Mouse (Mus musculus): Measurements from ENCODE around the gene Wfdc10. TPM values are rescaled to one million over a fixed set of nuclear protein-coding genes. Genes with fewer than 3 reads are reported as not detected.
A peak's percentile ranks its signal among the peaks of the same experiment; 100 is the strongest.

Gene Wfdc10
- total and polyA plus RNA-seq, 3 experiments: not detected

DNA sequence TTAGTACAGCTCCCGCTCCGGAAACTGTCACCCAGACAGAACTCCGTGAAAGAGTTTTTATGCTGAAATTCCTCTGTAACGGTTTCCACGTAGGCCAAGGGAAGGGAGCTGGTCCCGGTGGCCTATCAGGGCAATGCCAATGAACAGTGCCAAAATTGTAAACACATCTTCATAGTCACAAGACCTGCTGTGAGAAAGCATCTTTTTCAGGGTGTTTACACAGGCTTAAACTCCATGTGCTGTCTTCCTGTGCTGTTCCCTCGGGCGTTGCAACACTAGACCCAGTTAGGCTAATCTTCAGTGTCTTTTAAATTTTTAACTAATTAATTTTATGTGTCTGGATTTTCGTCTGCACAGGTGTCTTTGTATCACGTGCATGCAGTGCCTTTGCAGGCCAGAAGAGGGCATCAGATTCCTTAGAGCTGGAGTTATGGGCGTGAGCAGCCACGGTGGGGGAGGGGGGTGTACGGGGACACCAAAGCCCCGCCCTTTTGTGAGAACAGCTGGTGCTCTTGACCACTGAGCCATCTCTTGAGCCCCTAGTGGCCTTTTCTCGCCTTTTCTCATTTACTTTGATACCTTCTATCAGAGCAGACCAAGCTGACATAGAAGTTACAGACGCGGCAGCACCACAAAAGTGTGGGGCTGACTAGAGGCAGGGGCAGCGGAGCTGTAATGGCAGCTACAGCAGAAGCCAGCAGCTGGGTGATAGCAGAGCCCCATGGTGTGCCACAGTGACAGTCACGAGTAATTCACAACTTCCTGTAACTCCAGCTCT, 23.2 kb downstream of the Wfdc10 start:
- H3K27me3 ChIP-seq (replicated peaks): peaks cover 41% of the 10 kb centered on the region
- H3K4me3 ChIP-seq (replicated peaks in 1 of 3; ENCODE audit: low read depth in 2 of 3, low read length in 2 of 3, poor library complexity in 1 of 3): no peak overlapping the region
- in situ Hi-C loops (cut with MboI; ENCODE audit: low pct_ligation_motif_present, low pct_unique_long_range_greater_than_20kb, low sequenced_read_pairs): no loop called here
- peaks cover 4% of the 10 kb centered on the region for H3K9me3 ChIP-seq (replicated peaks; ENCODE audit: low read length)
- no peaks in the 10 kb centered on the region for H3K79me2 ChIP-seq (replicated peaks; ENCODE audit: control insufficient read depth, extremely low read depth, insufficient read depth, poor library complexity, severe bottlenecking)
- peaks cover 5 to 13% of the 10 kb centered on the region in 2 experiments; a peak in 3 of 4 replicates for H3K4me1 ChIP-seq (ENCODE audit: control insufficient read depth in 1 of 2, insufficient read depth in 2 of 2)
- dilution Hi-C loops (cut with MboI; ENCODE audit: extremely low pct_ligation_motif_present, extremely low pct_unique_long_range_greater_than_20kb, low sequenced_read_pairs): no loop called here
- DNase-seq (ENCODE audit: extremely low read depth): peak; percentile 56
- TF ChIP-seq CHD1 (IDR thresholded peaks at IDR 0.05; ENCODE audit: low read depth, low read length) (no peak), RAD21 (IDR thresholded peaks at IDR 0.05; ENCODE audit: low read depth, low read length) (peak; percentile 55), MYC (IDR thresholded peaks at IDR 0.05; ENCODE audit: low read depth, low read length) (peak; percentile 42; the same call in 1 of the 2 replicates), NRF1 (IDR thresholded peaks at IDR 0.05; ENCODE audit: low read depth, low read length) (peak; percentile 8; the same call in 1 of the 2 replicates), CHD2 (IDR thresholded peaks at IDR 0.05; ENCODE audit: low read length) (peak; percentile 69; the same call in 1 of the 2 replicates), JUND (conservative IDR thresholded peaks at IDR 0.05; ENCODE audit: low read depth, low read length) (no peak), RCOR1 (conservative IDR thresholded peaks at IDR 0.05; ENCODE audit: low read depth, low read length) (no peak), UBTF (IDR thresholded peaks at IDR 0.05; ENCODE audit: low read depth, low read length) (no peak), POLR2A (IDR thresholded peaks at IDR 0.05; ENCODE audit: low read depth, low read length) (no peak), JUN (IDR thresholded peaks at IDR 0.05; ENCODE audit: insufficient read depth, low read depth, low read length) (no peak), ZMIZ1 (IDR thresholded peaks at IDR 0.05; ENCODE audit: low read depth, low read length) (no peak), PAX5 (IDR thresholded peaks at IDR 0.05; ENCODE audit: low read length) (no peak), ETS1 (conservative IDR thresholded peaks at IDR 0.05; ENCODE audit: low read depth, low read length) (no peak), SMC3 (IDR thresholded peaks at IDR 0.05; ENCODE audit: low read depth, low read length) (peak; percentile 57), HCFC1 (IDR thresholded peaks at IDR 0.05; ENCODE audit: low read depth, low read length) (no peak), SIN3A (IDR thresholded peaks at IDR 0.05; ENCODE audit: low read length) (no peak), EP300 (IDR thresholded peaks at IDR 0.05; ENCODE audit: low read length) (no peak), MAFK (IDR thresholded peaks at IDR 0.05; ENCODE audit: insufficient replicate concordance, low read length) (no peak), USF1 (IDR thresholded peaks at IDR 0.05; ENCODE audit: low read depth, low read length) (no peak; the same call in 1 of the 2 replicates), ELF1 (IDR thresholded peaks at IDR 0.05; ENCODE audit: low read depth, low read length) (no peak), E2F4 (IDR thresholded peaks at IDR 0.05; ENCODE audit: insufficient replicate concordance, low read depth, low read length) (no peak), ZNF384 (IDR thresholded peaks at IDR 0.05; ENCODE audit: low read depth, low read length) (no peak), ZKSCAN1 (IDR thresholded peaks at IDR 0.05; ENCODE audit: borderline replicate concordance, low read depth, low read length) (no peak), MAZ (IDR thresholded peaks at IDR 0.05; ENCODE audit: low read depth, low read length) (0 out of 2 replicates have a peak, but pooled peaks have one; percentile 52), IRF4 (IDR thresholded peaks at IDR 0.05; ENCODE audit: low read depth, low read length) (no peak), KAT2A (IDR thresholded peaks at IDR 0.05; ENCODE audit: insufficient replicate concordance, low read length) (no peak), USF2 (conservative IDR thresholded peaks at IDR 0.05; ENCODE audit: low read depth, low read length) (no peak), TBP (conservative IDR thresholded peaks at IDR 0.05; ENCODE audit: low read depth, low read length) (no peak), NELFE (IDR thresholded peaks at IDR 0.05; ENCODE audit: low read depth, low read length) (0 out of 2 replicates have a peak, but pooled peaks have one; percentile 16), MAX (IDR thresholded peaks at IDR 0.05; ENCODE audit: low read length) (no peak), MXI1 (IDR thresholded peaks at IDR 0.05; ENCODE audit: low read depth, low read length) (no peak), TCF12 (IDR thresholded peaks at IDR 0.05; ENCODE audit: low read depth, low read length) (peak; percentile 27; the same call in 1 of the 2 replicates), BHLHE40 (IDR thresholded peaks at IDR 0.05; ENCODE audit: low read depth, low read length) (peak; percentile 94), POLR2AphosphoS2 (IDR thresholded peaks at IDR 0.05; ENCODE audit: low read depth, low read length) (no peak), MEF2A (IDR thresholded peaks at IDR 0.05; ENCODE audit: borderline replicate concordance, low read depth, low read length) (no peak), GABPA (IDR thresholded peaks at IDR 0.05; ENCODE audit: insufficient replicate concordance, low read depth, low read length) (no peak), CTCF (conservative IDR thresholded peaks at IDR 0.05 in 1 of 2, IDR thresholded peaks at IDR 0.05 in 1 of 2; ENCODE audit: low read depth in 2 of 2, low read length in 2 of 2) (peak in 1 of 2 experiments; percentile 75; a peak in 3 of 4 replicates), ZC3H11A (IDR thresholded peaks at IDR 0.05; ENCODE audit: low read depth, low read length) (no peak)
- no peak overlapping the region for H3K4me2 ChIP-seq (ENCODE audit: insufficient read depth, low read depth, poor library complexity, severe bottlenecking)
- H3K9ac ChIP-seq (ENCODE audit: insufficient read depth, low read depth): no peak overlapping the region
- no peak overlapping the region for H3K27ac ChIP-seq (ENCODE audit: insufficient read depth, low read depth)
- H3K36me3 ChIP-seq (replicated peaks in 1 of 2; ENCODE audit: control insufficient read depth in 1 of 2, insufficient read depth in 1 of 2, low read length in 1 of 2): no peaks in the 10 kb centered on the region

Measured in CH12.LX (cell line).